Mouse (Mus musculus) MEL (cell line): ENCODE measurements around the gene Tnik. TPM values are rescaled to one million over a fixed set of nuclear protein-coding genes. Genes with fewer than 3 reads are reported as not detected.

Experiments used
- DNase-seq: peaks from one replicate; pipeline ENCODE4 v3.0.0; 2011; ENCODE audit warnings: low read depth, low spot score
- H3K27ac ChIP-seq: 2 replicates; pipeline ENCODE4 v1.5.1; 2012; ENCODE audit warnings: low read depth, mild to moderate bottlenecking, control low read depth, low read length, moderate library complexity; ENCODE audit not compliant: control insufficient read depth
- H3K27me3 ChIP-seq, 2 experiments: fragments of 150-350 bp in 1 of 2; sonication (generic) in 1 of 2; 2 replicates each; pipeline ENCODE4 v1.6.1; 2012; ENCODE audit warnings: low read length in 2 of 2, mild to moderate bottlenecking in 2 of 2, improper control_type of control experiment in 1 of 2, moderate library complexity in 1 of 2; ENCODE audit not compliant: insufficient read depth in 2 of 2, control insufficient read depth in 1 of 2
- H3K36me3 ChIP-seq, 2 experiments: 2 replicates each; pipeline ENCODE4 v1.6.1; 2012 to 2014; ENCODE audit warnings: low read length in 2 of 2, improper control_type of control experiment in 1 of 2, inconsistent platforms in 1 of 2, mild to moderate bottlenecking in 1 of 2; ENCODE audit not compliant: insufficient read depth in 2 of 2, control insufficient read depth in 1 of 2
- H3K4me1 ChIP-seq, 2 experiments: fragments of 150-350 bp in 1 of 2; sonication (generic) in 1 of 2; 2 replicates each; pipeline ENCODE4 v1.6.1; 2012; ENCODE audit warnings: low read length in 2 of 2, improper control_type of control experiment in 1 of 2, mild to moderate bottlenecking in 1 of 2; ENCODE audit not compliant: insufficient read depth in 2 of 2, control insufficient read depth in 1 of 2
- H3K4me3 ChIP-seq, 2 experiments: fragments of 150-350 bp in 1 of 2; sonication (generic) in 1 of 2; 2 replicates each; pipeline ENCODE4 v1.5.1; 2012; ENCODE audit warnings: low read depth in 2 of 2, low read length in 2 of 2, mild to moderate bottlenecking in 2 of 2, moderate library complexity in 2 of 2, control low read depth in 1 of 2, improper control_type of control experiment in 1 of 2; ENCODE audit not compliant: control insufficient read depth in 1 of 2, insufficient read depth in 1 of 2
- H3K79me2 ChIP-seq: 2 replicates; pipeline ENCODE4 v1.6.1; 2012; ENCODE audit warnings: mild to moderate bottlenecking, low read length, moderate library complexity; ENCODE audit not compliant: control insufficient read depth, poor library complexity, insufficient read depth
- H3K9ac ChIP-seq: 2 replicates; pipeline ENCODE4 v1.6.1; 2012; ENCODE audit warnings: low read depth, mild to moderate bottlenecking, control low read depth, low read length, moderate library complexity; ENCODE audit not compliant: control insufficient read depth, poor library complexity, severe bottlenecking
- H3K9me3 ChIP-seq: fragments of 150-350 bp; sonication (generic); replicated peaks from 2 replicates; pipeline ENCODE4 v1.6.1; 2012; ENCODE audit warnings: mild to moderate bottlenecking, low read length, improper control_type of control experiment, moderate library complexity; ENCODE audit not compliant: insufficient read depth
- BHLHE40 ChIP-seq: IDR thresholded peaks from 2 replicates; pipeline ENCODE4 v1.6.1; 2012; ENCODE audit warnings: low read depth, mild to moderate bottlenecking, inconsistent platforms, low read length, improper control_type of control experiment, borderline replicate concordance
- CTCF ChIP-seq, 3 experiments: IDR thresholded peaks in 2 of 3; conservative IDR thresholded peaks in 1 of 3; 2 replicates each; pipeline ENCODE4 v1.5.1; 2011 to 2012; ENCODE audit warnings: low read length in 3 of 3, low read depth in 2 of 3, mild to moderate bottlenecking in 2 of 3, improper control_type of control experiment in 1 of 3, inconsistent platforms in 1 of 3, mixed read lengths in 1 of 3, moderate library complexity in 1 of 3; ENCODE audit not compliant: control insufficient read depth in 1 of 3, insufficient read depth in 1 of 3, poor library complexity in 1 of 3, severe bottlenecking in 1 of 3
- E2F4 ChIP-seq: IDR thresholded peaks from 2 replicates; pipeline ENCODE4 v1.6.1; 2011; ENCODE audit warnings: low read depth, low read length, improper control_type of control experiment, borderline replicate concordance
- ELF1 ChIP-seq: IDR thresholded peaks from 2 replicates; pipeline ENCODE4 v1.6.1; 2014; ENCODE audit warnings: low read depth, mild to moderate bottlenecking, inconsistent platforms, low read length, improper control_type of control experiment, moderate library complexity
- ETS1 ChIP-seq: IDR thresholded peaks from 2 replicates; pipeline ENCODE4 v1.6.1; 2012; ENCODE audit warnings: low read depth, mild to moderate bottlenecking, inconsistent platforms, low read length, improper control_type of control experiment, moderate library complexity
- GATA1 ChIP-seq: IDR thresholded peaks from 2 replicates; pipeline ENCODE4 v1.6.1; 2011; ENCODE audit warnings: low read depth, low read length, improper control_type of control experiment
- HCFC1 ChIP-seq: IDR thresholded peaks from 2 replicates; pipeline ENCODE4 v1.6.1; 2012; ENCODE audit warnings: low read depth, mild to moderate bottlenecking, inconsistent platforms, low read length, improper control_type of control experiment, moderate library complexity
- JUND ChIP-seq: IDR thresholded peaks from 2 replicates; pipeline ENCODE4 v1.6.1; 2011; ENCODE audit warnings: low read depth, mild to moderate bottlenecking, improper control_type of control experiment, low read length
- KAT2A ChIP-seq: conservative IDR thresholded peaks from 2 replicates; pipeline ENCODE4 v1.6.1; 2012; ENCODE audit warnings: low read depth, low read length, improper control_type of control experiment, inconsistent platforms
- MAZ ChIP-seq: IDR thresholded peaks from 2 replicates; pipeline ENCODE4 v1.6.1; 2012; ENCODE audit warnings: low read depth, mild to moderate bottlenecking, inconsistent platforms, low read length, improper control_type of control experiment
- MYB ChIP-seq: IDR thresholded peaks from 2 replicates; pipeline ENCODE4 v1.6.1; 2011; ENCODE audit warnings: mild to moderate bottlenecking, low read depth, low read length, improper control_type of control experiment
- NELFE ChIP-seq: IDR thresholded peaks from 2 replicates; pipeline ENCODE4 v1.6.1; 2011; ENCODE audit warnings: low read depth, low read length, improper control_type of control experiment
- POLR2A ChIP-seq, 2 experiments: IDR thresholded peaks; 2 replicates each; pipeline ENCODE4 v1.6.1; 2011 to 2012; ENCODE audit warnings: low read length in 2 of 2, mild to moderate bottlenecking in 2 of 2, control low read depth in 1 of 2, improper control_type of control experiment in 1 of 2, low read depth in 1 of 2, moderate library complexity in 1 of 2; ENCODE audit not compliant: control insufficient read depth in 1 of 2, insufficient read depth in 1 of 2, poor library complexity in 1 of 2
- POLR2AphosphoS2 ChIP-seq: IDR thresholded peaks from 2 replicates; pipeline ENCODE4 v1.6.1; 2011; ENCODE audit warnings: low read length, improper control_type of control experiment
- SIN3A ChIP-seq: IDR thresholded peaks from 2 replicates; pipeline ENCODE4 v1.6.1; 2012; ENCODE audit warnings: low read length, improper control_type of control experiment, inconsistent platforms
- TAL1 ChIP-seq: IDR thresholded peaks from 2 replicates; pipeline ENCODE4 v1.6.1; 2012; ENCODE audit warnings: mild to moderate bottlenecking, inconsistent platforms, low read length, moderate library complexity, mixed read lengths
- TBP ChIP-seq: IDR thresholded peaks from 2 replicates; pipeline ENCODE4 v1.8.0; 2011; ENCODE audit warnings: low read depth, low read length, improper control_type of control experiment
- TCF12 ChIP-seq: IDR thresholded peaks from 2 replicates; pipeline ENCODE4 v1.6.1; 2014; ENCODE audit warnings: low read depth, mild to moderate bottlenecking, inconsistent platforms, low read length, improper control_type of control experiment, moderate library complexity
- USF1 ChIP-seq: IDR thresholded peaks from 2 replicates; pipeline ENCODE4 v1.6.1; 2014; ENCODE audit warnings: low read depth, mild to moderate bottlenecking, inconsistent platforms, low read length, improper control_type of control experiment, moderate library complexity
- USF2 ChIP-seq, 2 experiments: IDR thresholded peaks; 2 replicates each; pipeline ENCODE4 v1.6.1; 2011 to 2012; ENCODE audit warnings: improper control_type of control experiment in 2 of 2, low read length in 2 of 2, borderline replicate concordance in 1 of 2, inconsistent platforms in 1 of 2, low read depth in 1 of 2, mild to moderate bottlenecking in 1 of 2; ENCODE audit not compliant: insufficient read depth in 1 of 2
- ZKSCAN1 ChIP-seq: IDR thresholded peaks from 2 replicates; pipeline ENCODE4 v1.6.1; 2012; ENCODE audit warnings: low read depth, mild to moderate bottlenecking, inconsistent platforms, low read length, improper control_type of control experiment, moderate library complexity
- ZMIZ1 ChIP-seq: IDR thresholded peaks from 2 replicates; pipeline ENCODE4 v1.6.1; 2012; ENCODE audit warnings: low read depth, mild to moderate bottlenecking, inconsistent platforms, low read length, improper control_type of control experiment, moderate library complexity
- polyA plus RNA-seq, 2 experiments: library from polyadenylated mRNA; stranded (reverse) in 1 of 2; unstranded in 1 of 2; fragments of >175 nt in 1 of 2; fragments of >200 nt in 1 of 2; gene quantifications; 2 replicates each; pipeline versions ENCODE4 v1.2.1 to v1.2.4; 2012; ENCODE audit warnings: low replicate concordance in 2 of 2, low read depth in 1 of 2; ENCODE audit not compliant: insufficient read length in 2 of 2, insufficient read depth in 1 of 2, missing spikeins in 1 of 2
- total RNA-seq: library from RNA; depleted of rRNA; stranded (reverse); fragments of 300-350 nt; gene quantifications from 2 replicates; pipeline ENCODE4 v1.2.3, GENCODE M21; 2012

Gene Tnik
- total and polyA plus RNA-seq, 3 experiments, result 9.9 to 78.4 (median 13.6) TPM

- no peak for DNase-seq
- Histone ChIP-seq H3K27ac (no peak overlapping the region), H3K79me2 (no peaks in the 10 kb centered on the region), H3K9me3 (no peaks in the 10 kb centered on the region), H3K36me3 (no peaks in the 10 kb centered on the region), H3K4me3 (no peak overlapping the region), H3K9ac (no peak overlapping the region), H3K27me3 (no peaks in the 10 kb centered on the region), H3K4me1 (no peaks in the 10 kb centered on the region)
- TF ChIP-seq ZMIZ1 (no peak), ZKSCAN1 (no peak), TAL1 (no peak), KAT2A (no peak)
Measured at GRCm38 (mm10) chr3:28340071-28340470, 77.1 kb downstream of the Tnik start.

DNA sequence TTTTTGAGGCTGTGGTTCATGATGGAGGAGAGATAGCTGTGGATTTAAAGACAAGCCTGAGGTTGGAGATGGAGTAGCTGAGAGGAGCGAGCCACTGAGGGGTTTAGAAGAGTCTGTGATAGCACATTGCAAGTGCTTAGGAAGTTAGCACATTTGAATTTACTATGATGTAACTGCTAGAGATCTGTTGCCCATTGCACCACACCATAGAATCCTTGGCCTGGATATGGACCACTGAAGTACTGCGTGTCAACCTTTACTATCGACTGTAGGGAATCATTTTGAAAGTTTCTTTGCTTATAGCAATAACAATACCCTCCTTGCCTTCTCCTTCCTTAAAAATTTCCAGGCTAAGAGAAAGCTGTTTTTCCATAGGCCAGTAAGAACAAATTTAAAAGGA lies 80.2 kb downstream of the Tnik start:
- no peaks in the 10 kb centered on the region for H3K36me3 ChIP-seq
- TF ChIP-seq MAZ (no peak), MYB (no peak), HCFC1 (no peak), TBP (no peak), POLR2AphosphoS2 (no peak), USF2 (IDR thresholded peaks at IDR 0.05; ENCODE audit: borderline replicate concordance in 1 of 2, insufficient read depth in 1 of 2, low read depth in 1 of 2, low read length in 2 of 2) (no peak), NELFE (no peak), TCF12 (no peak)
- no peak overlapping the region for H3K4me3 ChIP-seq
- H3K9ac ChIP-seq, result no peak overlapping the region
- no peaks in the 10 kb centered on the region for H3K9me3 ChIP-seq
- no peak for DNase-seq
- H3K4me1 ChIP-seq, result no peaks in the 10 kb centered on the region
- H3K79me2 ChIP-seq, result no peaks in the 10 kb centered on the region
- no peak overlapping the region for H3K27ac ChIP-seq
- no peaks in the 10 kb centered on the region for H3K27me3 ChIP-seq

GRCm38 (mm10) chr3:28343661-28344060 lies 80.6 kb downstream of the Tnik start:
- TF ChIP-seq ZKSCAN1 (no peak), HCFC1 (peak; percentile 72), USF2 (IDR thresholded peaks at IDR 0.05; ENCODE audit: borderline replicate concordance in 1 of 2, insufficient read depth in 1 of 2, low read depth in 1 of 2, low read length in 2 of 2) (no peak), SIN3A (no peak), BHLHE40 (no peak), TCF12 (no peak), JUND (no peak), CTCF (IDR thresholded peaks at IDR 0.05 in 2 of 3, conservative IDR thresholded peaks at IDR 0.05 in 1 of 3; ENCODE audit: control insufficient read depth in 1 of 3, insufficient read depth in 1 of 3, low read depth in 2 of 3, low read length in 3 of 3, poor library complexity in 1 of 3, severe bottlenecking in 1 of 3) (no peak), MAZ (no peak), POLR2AphosphoS2 (no peak), POLR2A (IDR thresholded peaks at IDR 0.05; ENCODE audit: control insufficient read depth in 1 of 2, insufficient read depth in 1 of 2, low read depth in 1 of 2, low read length in 2 of 2, poor library complexity in 1 of 2) (no peak), GATA1 (0 out of 2 replicates have a peak, but pooled peaks have one; percentile 9), ETS1 (no peak), E2F4 (no peak), USF1 (no peak), KAT2A (no peak), ELF1 (no peak)
- TF ChIP-seq, all 39 proteins: peak for 2
- Histone ChIP-seq H3K4me1 (no peaks in the 10 kb centered on the region), H3K9me3 (no peaks in the 10 kb centered on the region), H3K9ac (no peak overlapping the region), H3K79me2 (no peaks in the 10 kb centered on the region), H3K4me3 (no peak overlapping the region), H3K27ac (no peak overlapping the region), H3K36me3 (no peaks in the 10 kb centered on the region), H3K27me3 (no peaks in the 10 kb centered on the region)
- no peak for DNase-seq
